Mouse (Mus musculus): Measurements from ENCODE around the gene Rras. TPM values are rescaled to one million over a fixed set of nuclear protein-coding genes. Genes with fewer than 3 reads are reported as not detected.
A peak's percentile ranks its signal among the peaks of the same experiment; 100 is the strongest.

Rras gene
- total and polyA plus RNA-seq, 2 experiments from 2014 or later = 4.2 to 13.1 TPM

- Histone ChIP-seq H3K27ac (ENCODE audit: low read depth, low read length) (peak within 1 kb of the TSS; percentile 93), H3K4me2 (ENCODE audit: low read depth) (peak within 1 kb of the TSS; percentile 62), H3K4me1 (ENCODE audit: insufficient read depth) (peaks cover 21% of the 10 kb centered on the region), H3K9me3 (ENCODE audit: low read length) (no peaks in the 10 kb centered on the region), H3K27me3 (ENCODE audit: insufficient read depth, low read length) (no peaks in the 10 kb centered on the region), H3K4me3 (ENCODE audit: low read depth, low read length) (peak within 1 kb of the TSS; percentile 96), H3K9ac (peak within 1 kb of the TSS; percentile 95), H3K36me3 (ENCODE audit: insufficient read depth) (peaks cover 16% of the 10 kb centered on the region)
- ATAC-seq (peak; percentile 95), DNase-seq (peak; percentile 100)
- 3% methylated on average over 42 of the region's 42 CpGs for WGBS
- TF ChIP-seq CTCF (IDR thresholded peaks at IDR 0.05; ENCODE audit: low read depth) = 0 out of 2 replicates have a peak, but pooled peaks have one; percentile 14
Measured at GRCm38 (mm10) chr7:44986192-44986878, 31.4 kb upstream of the Rras start, which contains the start of gene Prmt1. Gene Prmt1, minus strand, starts transcription at chr7:44986568.

- Histone ChIP-seq H3K36me3 (ENCODE audit: insufficient read depth) (peaks cover 9% of the 10 kb centered on the region), H3K27me3 (ENCODE audit: insufficient read depth, low read length) (no peaks in the 10 kb centered on the region), H3K4me1 (ENCODE audit: insufficient read depth) (peaks cover 21% of the 10 kb centered on the region), H3K9ac (peak overlapping the region; percentile 56), H3K4me2 (ENCODE audit: low read depth) (peak overlapping the region; percentile 54), H3K9me3 (ENCODE audit: low read length) (no peaks in the 10 kb centered on the region), H3K27ac (ENCODE audit: low read depth, low read length) (peak overlapping the region; percentile 89), H3K4me3 (ENCODE audit: low read depth, low read length) (peak overlapping the region; percentile 55)
- ATAC-seq = no peak
- under 1% methylated on average over 29 of the region's 29 CpGs for WGBS
- peak; percentile 59 for DNase-seq
- 0 out of 2 replicates have a peak, but pooled peaks have one; percentile 5 for TF ChIP-seq CTCF (IDR thresholded peaks at IDR 0.05; ENCODE audit: low read depth)
Measured at GRCm38 (mm10) chr7:44986879-44987718, 30.7 kb upstream of the Rras start.

GRCm38 (mm10) chr7:44996672-44997071 is 21.1 kb upstream of the Rras start:
- ATAC-seq (no peak), DNase-seq (no peak)
- 12% methylated on average over 10 of the region's 10 CpGs for WGBS
- H3K4me1 ChIP-seq (ENCODE audit: insufficient read depth) = peaks cover 4% of the 10 kb centered on the region; the same call in 1 of the 2 replicates
- H3K4me3 ChIP-seq (ENCODE audit: low read depth, low read length) = peak overlapping the region; percentile 53
- H3K27me3 ChIP-seq (ENCODE audit: insufficient read depth, low read length) = no peaks in the 10 kb centered on the region
- H3K9me3 ChIP-seq (ENCODE audit: low read length) = no peaks in the 10 kb centered on the region
- peak overlapping the region; percentile 88 for H3K4me2 ChIP-seq (ENCODE audit: low read depth)
- H3K9ac ChIP-seq = no peak overlapping the region
- no peak for TF ChIP-seq CTCF (IDR thresholded peaks at IDR 0.05; ENCODE audit: low read depth)
- H3K27ac ChIP-seq (ENCODE audit: low read depth, low read length) = no peak overlapping the region
- peaks cover 16% of the 10 kb centered on the region for H3K36me3 ChIP-seq (ENCODE audit: insufficient read depth)

GRCm38 (mm10) chr7:44997231-44997939 is 20.4 kb upstream of the Rras start, which contains the start of gene Irf3:
Gene Irf3, plus strand, starts transcription at chr7:44997648.
- TF ChIP-seq CTCF (IDR thresholded peaks at IDR 0.05; ENCODE audit: low read depth) = no peak
- Histone ChIP-seq H3K9me3 (ENCODE audit: low read length) (no peaks in the 10 kb centered on the region), H3K36me3 (ENCODE audit: insufficient read depth) (peaks cover 23% of the 10 kb centered on the region), H3K27ac (ENCODE audit: low read depth, low read length) (peak within 1 kb of the TSS; percentile 80), H3K4me3 (ENCODE audit: low read depth, low read length) (peak within 1 kb of the TSS; percentile 53), H3K4me2 (ENCODE audit: low read depth) (peak within 1 kb of the TSS; percentile 88), H3K4me1 (ENCODE audit: insufficient read depth) (peaks cover 4% of the 10 kb centered on the region; the same call in 1 of the 2 replicates), H3K27me3 (ENCODE audit: insufficient read depth, low read length) (no peaks in the 10 kb centered on the region), H3K9ac (peak within 1 kb of the TSS; percentile 62)
- under 1% methylated on average over 43 of the region's 43 CpGs for WGBS
- ATAC-seq (peak; percentile 96), DNase-seq (peak; percentile 99)

- Histone ChIP-seq H3K27me3 (ENCODE audit: insufficient read depth, low read length) (no peaks in the 10 kb centered on the region), H3K4me1 (ENCODE audit: insufficient read depth) (peaks cover 4% of the 10 kb centered on the region; the same call in 1 of the 2 replicates), H3K36me3 (ENCODE audit: insufficient read depth) (peaks cover 29% of the 10 kb centered on the region), H3K9ac (peak overlapping the region; percentile 62), H3K27ac (ENCODE audit: low read depth, low read length) (peak overlapping the region; percentile 80), H3K4me3 (ENCODE audit: low read depth, low read length) (peak overlapping the region; percentile 53), H3K4me2 (ENCODE audit: low read depth) (peak overlapping the region; percentile 88), H3K9me3 (ENCODE audit: low read length) (no peaks in the 10 kb centered on the region)
- no peak for TF ChIP-seq CTCF (IDR thresholded peaks at IDR 0.05; ENCODE audit: low read depth)
- ATAC-seq (no peak), DNase-seq (no peak)
- 5% methylated on average over 15 of the region's 15 CpGs for WGBS
Measured at GRCm38 (mm10) chr7:44997940-44998428, 19.8 kb upstream of the Rras start.

- Histone ChIP-seq H3K27ac (ENCODE audit: low read depth, low read length) (peak within 1 kb of the TSS; percentile 80), H3K9me3 (ENCODE audit: low read length) (no peaks in the 10 kb centered on the region), H3K27me3 (ENCODE audit: insufficient read depth, low read length) (no peaks in the 10 kb centered on the region), H3K9ac (peak within 1 kb of the TSS; percentile 62), H3K4me1 (ENCODE audit: insufficient read depth) (peaks cover 4% of the 10 kb centered on the region; the same call in 1 of the 2 replicates), H3K4me3 (ENCODE audit: low read depth, low read length) (peak within 1 kb of the TSS; percentile 53), H3K36me3 (ENCODE audit: insufficient read depth) (peaks cover 35% of the 10 kb centered on the region), H3K4me2 (ENCODE audit: low read depth) (peak within 1 kb of the TSS; percentile 88)
- ATAC-seq (no peak), DNase-seq (no peak)
- TF ChIP-seq CTCF (IDR thresholded peaks at IDR 0.05; ENCODE audit: low read depth) = no peak
- WGBS = 4% methylated on average over 18 of the region's 18 CpGs
Measured at GRCm38 (mm10) chr7:44998501-44998955, 19.2 kb upstream of the Rras start, which contains the start of gene Bcl2l12. Gene Bcl2l12, minus strand, starts transcription at chr7:44998712.

All from forebrain, postnatal 0 days (tissue).